Mouse (Mus musculus): Measurements from ENCODE around the gene Icmt. TPM values are rescaled to one million over a fixed set of nuclear protein-coding genes. Genes with fewer than 3 reads are reported as not detected.

Gene Icmt
- total RNA-seq, 2 experiments from 2014 or later, result 9.3 to 11.9 TPM

DNA sequence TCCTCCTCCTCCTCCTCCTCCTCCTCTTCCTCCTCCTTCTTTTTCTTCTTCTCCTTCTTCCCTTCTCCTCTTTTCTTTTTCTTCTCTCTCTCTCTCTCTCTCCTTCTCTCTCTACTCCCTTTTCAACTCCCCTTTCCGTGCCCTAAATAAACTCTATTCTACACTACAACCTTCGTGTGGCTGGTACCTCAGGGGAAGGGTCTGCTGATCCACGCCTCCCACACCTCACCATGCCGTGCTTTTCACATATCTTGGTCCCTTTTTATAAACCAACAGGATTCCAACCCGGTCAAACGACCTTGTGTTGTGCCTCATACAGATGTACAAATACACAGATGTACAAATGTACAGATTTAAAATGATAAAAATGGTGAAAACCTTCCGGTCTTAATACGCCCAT lies 656 bp upstream of the Icmt start:
- no peak; the same call in 1 of the 2 replicates for ATAC-seq (ENCODE audit: poor library complexity, severe bottlenecking)

- no peak for ATAC-seq (ENCODE audit: poor library complexity, severe bottlenecking)
Observed at GRCm38 (mm10) chr4:152298836-152299235, 1.8 kb downstream of the Icmt start.

GRCm38 (mm10) chr4:152300375-152300774 lies 3.3 kb downstream of the Icmt start:
- no peak for ATAC-seq (ENCODE audit: poor library complexity, severe bottlenecking)

GRCm38 (mm10) chr4:152302012-152302411 lies 5.0 kb downstream of the Icmt start:
- ATAC-seq (ENCODE audit: poor library complexity, severe bottlenecking), result no peak

GRCm38 (mm10) chr4:152303172-152303571 lies 6.1 kb downstream of the Icmt start:
- ATAC-seq (ENCODE audit: poor library complexity, severe bottlenecking), result no peak

GRCm38 (mm10) chr4:152304685-152305084 lies 7.7 kb downstream of the Icmt start:
- no peak for ATAC-seq (ENCODE audit: poor library complexity, severe bottlenecking)

DNA sequence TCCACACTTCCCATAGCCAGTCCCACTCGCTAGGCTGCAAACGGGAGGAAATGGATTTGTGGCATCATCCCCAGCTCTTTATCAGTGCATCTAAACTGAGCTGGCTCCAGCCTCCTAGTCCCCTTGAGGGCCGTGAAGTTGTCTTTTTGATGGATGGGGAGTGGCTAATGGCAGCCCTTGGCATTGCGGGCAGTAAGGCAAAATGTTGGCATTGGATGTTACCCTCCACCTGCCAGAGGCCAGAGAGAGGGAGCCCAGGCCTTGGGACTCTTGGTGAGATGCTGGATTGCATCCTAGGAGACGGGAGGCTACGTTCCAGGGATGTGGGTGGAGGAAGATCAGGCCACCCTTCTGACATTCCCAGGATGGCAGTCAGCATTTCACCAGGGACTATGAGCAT lies 9.0 kb downstream of the Icmt start:
- ATAC-seq (ENCODE audit: poor library complexity, severe bottlenecking), result no peak

DNA sequence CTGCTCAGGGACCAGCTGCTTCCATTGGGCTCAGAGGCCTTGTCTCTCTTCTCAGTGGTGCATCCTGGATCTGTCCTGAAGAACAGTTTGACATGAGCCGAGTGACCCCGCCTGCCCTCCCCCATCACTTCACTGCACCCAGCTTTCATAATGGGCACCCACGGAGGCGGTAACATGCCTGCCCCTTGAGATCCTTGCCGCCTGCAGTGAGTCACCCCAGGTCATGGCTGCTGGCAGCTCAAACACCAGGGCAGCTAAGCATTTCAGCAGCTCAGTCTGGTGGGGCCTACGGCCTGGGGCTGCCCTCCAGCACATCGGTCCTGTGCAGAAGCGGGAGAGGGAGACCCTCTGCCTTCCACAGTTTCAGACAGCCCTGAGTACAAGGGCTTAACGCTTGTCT lies 10.5 kb downstream of the Icmt start:
- ATAC-seq (ENCODE audit: poor library complexity, severe bottlenecking), result no peak

DNA sequence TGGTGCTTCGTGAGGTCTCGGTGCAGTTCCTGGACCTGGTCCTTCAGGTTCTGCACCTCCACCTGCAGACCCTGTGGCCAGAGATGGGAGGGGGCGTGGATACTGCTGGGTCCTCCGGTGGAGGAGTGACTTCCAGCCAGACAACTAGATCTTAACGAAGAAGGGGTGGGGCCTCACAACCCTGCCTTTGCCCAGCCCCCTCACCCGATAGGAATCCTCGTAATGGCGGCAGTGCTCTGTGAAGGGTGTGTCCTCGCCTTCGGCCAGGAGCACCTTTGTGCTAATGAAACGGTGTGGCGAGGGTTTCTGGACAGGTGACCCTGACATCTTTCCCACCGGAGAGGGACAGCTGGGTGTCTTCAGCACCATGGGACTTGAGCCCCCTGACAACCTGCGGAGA lies 15.2 kb downstream of the Icmt start:
- ATAC-seq (ENCODE audit: poor library complexity, severe bottlenecking), result no peak

- ATAC-seq (ENCODE audit: poor library complexity, severe bottlenecking), result no peak
Observed at GRCm38 (mm10) chr4:152313211-152313632, 16.2 kb downstream of the Icmt start.

GRCm38 (mm10) chr4:152313934-152314333 lies 16.9 kb downstream of the Icmt start:
- no peak for ATAC-seq (ENCODE audit: poor library complexity, severe bottlenecking)

GRCm38 (mm10) chr4:152315498-152316213 lies 18.6 kb downstream of the Icmt start:
- ATAC-seq (ENCODE audit: poor library complexity, severe bottlenecking), result peak; percentile 27; the same call in 1 of the 2 replicates

GRCm38 (mm10) chr4:152317631-152318033 lies 20.6 kb downstream of the Icmt start:
- ATAC-seq (ENCODE audit: poor library complexity, severe bottlenecking), result no peak

GRCm38 (mm10) chr4:152318517-152319234 lies 21.6 kb downstream of the Icmt start, which contains the start of gene Rnf207:
Gene Rnf207 (minus strand): TSS chr4:152318993.
- peak; percentile 86 for ATAC-seq (ENCODE audit: poor library complexity, severe bottlenecking)

DNA sequence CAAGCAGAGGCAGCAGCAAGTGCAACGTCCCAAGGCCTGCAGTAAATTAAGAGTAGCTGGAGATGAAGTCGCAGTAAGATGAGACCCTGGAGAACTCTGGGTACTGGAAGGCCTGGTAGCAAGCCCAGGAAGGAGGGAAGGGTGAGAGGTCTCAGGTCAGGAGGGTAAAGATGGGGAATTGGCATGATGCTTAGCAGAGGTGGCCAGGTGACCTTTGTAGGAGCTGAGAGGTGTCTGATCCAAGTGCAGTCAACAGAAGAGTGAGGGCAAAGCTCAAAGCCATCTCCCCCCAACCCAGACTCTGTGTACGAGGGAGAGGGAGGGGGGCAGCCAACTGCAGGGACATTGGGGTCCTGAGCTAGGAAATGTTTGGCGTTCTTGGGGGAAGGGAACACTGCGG lies 24.4 kb downstream of the Icmt start:
- no peak for ATAC-seq (ENCODE audit: poor library complexity, severe bottlenecking)

DNA sequence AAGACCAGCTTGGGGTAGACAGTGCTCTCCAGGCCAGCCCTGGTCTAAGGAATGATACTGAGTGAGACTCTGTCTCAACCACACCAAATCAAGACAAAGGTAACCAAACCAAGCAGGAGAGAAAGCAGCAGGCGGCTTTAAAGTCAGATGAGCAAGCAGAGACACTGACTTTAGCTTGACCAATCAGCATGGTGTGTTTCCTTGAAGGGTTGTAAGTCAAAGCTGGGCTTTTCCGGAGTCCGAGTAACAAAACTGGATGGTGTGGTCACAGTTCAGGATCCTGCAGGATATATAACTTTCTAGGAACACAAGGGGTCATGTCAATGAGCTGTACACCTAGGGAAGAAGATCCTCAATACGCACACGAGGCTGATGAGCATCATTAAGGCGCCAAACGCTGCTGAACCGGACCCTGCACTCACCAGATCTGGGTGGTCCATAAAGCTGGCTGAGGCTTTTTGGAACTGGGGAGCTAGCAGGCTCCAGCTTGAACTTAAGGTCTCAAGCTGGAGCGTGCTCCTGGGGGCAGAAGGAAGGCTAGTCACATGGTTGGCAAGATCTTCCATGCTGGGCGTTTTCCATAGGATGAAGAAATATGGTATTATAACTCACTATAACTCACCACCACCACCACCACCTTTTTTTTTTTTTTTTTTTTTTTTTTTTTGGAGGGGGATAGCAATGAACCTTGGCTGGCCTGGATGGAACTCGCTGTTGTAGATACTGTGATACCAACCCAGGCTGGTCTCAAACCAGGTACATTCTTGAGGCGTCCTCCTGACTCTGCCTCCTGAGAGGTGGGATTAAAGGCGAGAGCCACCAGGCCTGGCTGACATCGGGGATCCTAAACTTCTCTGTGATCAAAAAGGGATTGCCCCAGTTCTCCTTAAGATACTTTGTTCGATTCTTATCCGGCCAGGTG lies 27.9 kb downstream of the Icmt start:
- ATAC-seq (ENCODE audit: poor library complexity, severe bottlenecking), result peak; percentile 8

GRCm38 (mm10) chr4:152325574-152326411 lies 28.8 kb downstream of the Icmt start, which contains the start of gene Rpl22:
Gene Rpl22 (plus strand): TSS chr4:152325742.
- ATAC-seq (ENCODE audit: poor library complexity, severe bottlenecking), result peak; percentile 96

- no peak for ATAC-seq (ENCODE audit: poor library complexity, severe bottlenecking)
Observed at GRCm38 (mm10) chr4:152326543-152326942, 29.5 kb downstream of the Icmt start.

- ATAC-seq (ENCODE audit: poor library complexity, severe bottlenecking), result no peak
Observed at GRCm38 (mm10) chr4:152328691-152329090, 31.7 kb downstream of the Icmt start.

DNA sequence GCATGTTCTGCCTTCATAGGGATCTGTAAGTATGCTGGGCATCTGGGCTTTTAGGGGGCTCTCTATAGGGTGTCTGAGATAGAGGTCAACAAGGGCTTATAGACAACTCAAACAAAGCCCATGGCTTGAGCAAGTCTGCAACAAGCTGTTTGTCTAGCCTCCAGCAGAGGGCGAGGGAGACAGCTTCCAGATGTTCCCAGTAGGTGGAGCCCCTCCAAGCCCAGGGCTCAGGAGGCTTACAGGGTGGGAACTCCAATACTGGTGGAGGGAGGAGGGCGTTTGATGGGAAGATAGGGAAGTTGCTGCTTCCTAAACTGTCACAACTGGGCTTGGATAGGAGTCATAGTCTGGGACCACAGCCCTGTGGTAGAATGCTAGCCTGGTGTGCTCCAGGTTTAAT lies 35.9 kb downstream of the Icmt start:
- peak; percentile 83 for ATAC-seq (ENCODE audit: poor library complexity, severe bottlenecking)

Measured in megakaryocyte, adult 5-6 weeks (primary cell).